Mouse (Mus musculus) G1E (cell line): ENCODE results near the gene Ggt6.

Experiments used
- CTCF ChIP-seq: IDR thresholded peaks from 2 replicates; pipeline ENCODE4 v1.5.1; 2012; ENCODE audit warnings: low read depth, low read length, inconsistent platforms, mixed read lengths
- GATA1 ChIP-seq: IDR thresholded peaks from 2 replicates; pipeline ENCODE4 v1.6.1; 2012; ENCODE audit warnings: borderline replicate concordance, low read length, inconsistent platforms, mixed read lengths
- POLR2AphosphoS5 ChIP-seq: IDR thresholded peaks from 2 replicates; pipeline ENCODE4 v1.6.1; 2012; ENCODE audit warnings: low read depth, low read length, inconsistent platforms; ENCODE audit not compliant: insufficient replicate concordance
- TAL1 ChIP-seq: conservative IDR thresholded peaks from 2 replicates; pipeline ENCODE4 v1.6.1; 2012; ENCODE audit warnings: low read depth, low read length, inconsistent platforms, mixed read lengths

GRCm38 (mm10) chr11:72473540-72473939 is 38.2 kb downstream of the Ggt6 start:
- no peak for TF ChIP-seq CTCF
- TF ChIP-seq POLR2AphosphoS5: no peak
- no peak for TF ChIP-seq TAL1
- no peak for TF ChIP-seq GATA1
